Mouse (Mus musculus) left cerebral cortex, adult 11 months (tissue): ENCODE data around the gene Cenpj.

Experiments used
- DNase-seq: peaks from one replicate; pipeline ENCODE4 v3.0.0; 2022; ENCODE audit warnings: low spot score

Cenpj gene

DNA sequence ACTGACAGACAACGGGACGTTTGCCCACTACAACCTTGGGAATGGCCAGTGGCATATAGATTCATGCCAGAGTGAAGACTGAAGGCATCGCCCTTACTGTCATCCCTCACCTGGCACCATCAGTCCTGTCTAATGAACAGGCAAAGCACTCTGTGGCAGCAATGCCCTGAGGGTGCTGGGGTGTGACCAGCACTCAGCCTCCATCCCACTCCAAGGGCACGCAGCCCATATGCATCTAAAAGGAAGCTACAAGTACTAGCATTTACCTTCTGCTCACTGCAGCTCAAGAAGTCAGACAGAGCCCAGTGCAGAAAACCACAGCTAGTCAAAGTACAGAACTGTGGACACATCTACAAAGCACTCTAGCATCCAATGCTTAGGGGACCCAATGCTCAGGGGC lies 29.7 kb downstream of the Cenpj start:
- DNase-seq, result no peak

DNA sequence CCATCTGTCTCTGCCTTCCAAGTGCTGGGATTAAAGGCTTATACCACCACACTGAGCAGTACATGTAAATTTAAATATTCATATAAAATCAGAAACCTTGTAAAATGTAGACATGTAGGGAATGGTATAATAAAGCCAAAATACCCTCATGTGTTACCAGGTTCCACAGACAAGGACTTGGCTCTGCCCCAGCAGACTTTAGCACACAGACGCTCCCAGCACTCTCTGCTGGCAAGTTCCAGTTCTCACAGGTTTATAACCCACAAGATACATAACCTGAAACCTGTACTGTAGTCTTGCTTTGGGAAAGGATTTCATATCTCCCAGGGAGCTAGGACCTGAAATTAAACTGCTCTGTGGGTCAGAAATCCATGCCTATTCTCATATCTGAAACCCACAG lies 30.3 kb downstream of the Cenpj start:
- DNase-seq, result no peak

DNA sequence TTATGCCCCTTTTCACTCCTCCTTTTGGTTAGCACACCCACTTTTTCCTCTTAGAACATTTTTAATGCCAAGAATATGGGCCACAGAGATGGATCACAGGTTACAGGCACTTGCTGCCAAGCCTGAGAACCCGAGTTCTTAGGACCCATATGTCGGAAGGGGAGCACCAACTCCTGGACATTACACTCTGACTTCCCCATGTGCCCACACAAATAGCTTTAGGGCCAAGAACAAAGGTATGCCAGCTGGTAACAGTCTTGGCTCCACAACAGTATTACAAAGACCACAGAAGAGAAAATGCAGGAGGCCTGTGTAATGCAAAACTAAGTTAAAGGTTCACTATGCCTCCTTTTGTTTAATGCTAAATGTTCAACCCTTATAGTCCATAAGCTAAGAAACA lies 44.4 kb downstream of the Cenpj start:
- no peak for DNase-seq

DNA sequence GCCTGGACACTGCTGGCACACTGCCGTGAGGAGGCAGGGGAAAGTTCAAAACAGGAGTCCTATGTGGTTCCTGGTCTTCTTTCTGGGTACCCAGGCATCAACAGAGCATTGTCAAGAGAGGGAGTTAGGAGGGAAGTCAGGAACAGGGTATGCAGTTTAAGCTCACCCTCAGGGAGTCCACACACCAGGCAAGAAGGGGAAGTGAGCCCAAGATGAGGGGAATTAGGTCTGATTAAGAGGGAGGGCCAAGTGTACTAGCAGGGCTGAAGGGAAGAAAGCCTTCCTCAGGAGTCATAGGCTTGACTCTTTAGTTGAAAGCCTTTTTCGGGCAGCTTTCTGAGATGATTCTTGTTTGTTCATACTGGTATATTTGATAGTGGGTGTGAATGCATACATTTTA lies 60.5 kb downstream of the Cenpj start:
- no peak for DNase-seq

DNA sequence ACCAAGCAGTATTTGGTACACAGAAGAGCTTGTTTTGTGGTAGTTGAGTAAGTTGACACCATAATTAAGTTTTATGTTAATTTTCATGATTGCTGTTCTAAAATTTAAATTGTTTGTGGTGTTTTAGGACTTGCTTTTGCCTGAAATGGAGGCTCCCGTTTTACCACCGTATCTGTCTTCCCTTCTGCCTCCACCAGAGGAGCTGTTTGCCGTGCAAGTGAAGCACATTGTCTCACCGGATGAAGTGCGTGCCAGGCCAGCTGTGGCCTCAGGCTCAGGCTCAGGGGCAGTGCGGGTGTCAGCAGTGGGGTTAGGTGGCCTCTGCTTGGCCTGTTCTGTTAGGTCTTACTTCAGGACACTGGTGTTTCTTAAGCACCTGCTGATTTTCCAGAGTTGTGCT lies 63.1 kb downstream of the Cenpj start:
- no peak for DNase-seq

DNA sequence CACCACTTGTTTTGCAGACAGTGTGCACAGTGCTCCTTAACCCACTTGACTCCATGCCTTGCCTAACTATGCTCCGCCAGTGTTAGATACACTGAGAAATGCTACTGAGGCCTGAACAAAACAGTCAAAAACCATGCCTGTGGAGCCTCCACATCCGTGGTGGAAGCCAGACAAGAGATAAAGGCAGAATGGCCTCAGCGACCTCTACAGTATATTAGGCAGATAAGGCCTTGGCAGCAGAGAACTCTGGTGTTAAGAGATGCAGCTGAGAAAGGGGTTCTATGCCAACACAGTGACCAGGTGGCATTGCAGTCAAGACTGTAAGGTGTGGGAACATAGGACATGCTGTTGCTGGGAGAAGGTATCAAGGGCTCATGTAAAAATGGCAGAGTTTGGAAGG lies 68.5 kb downstream of the Cenpj start:
- no peak for DNase-seq

DNA sequence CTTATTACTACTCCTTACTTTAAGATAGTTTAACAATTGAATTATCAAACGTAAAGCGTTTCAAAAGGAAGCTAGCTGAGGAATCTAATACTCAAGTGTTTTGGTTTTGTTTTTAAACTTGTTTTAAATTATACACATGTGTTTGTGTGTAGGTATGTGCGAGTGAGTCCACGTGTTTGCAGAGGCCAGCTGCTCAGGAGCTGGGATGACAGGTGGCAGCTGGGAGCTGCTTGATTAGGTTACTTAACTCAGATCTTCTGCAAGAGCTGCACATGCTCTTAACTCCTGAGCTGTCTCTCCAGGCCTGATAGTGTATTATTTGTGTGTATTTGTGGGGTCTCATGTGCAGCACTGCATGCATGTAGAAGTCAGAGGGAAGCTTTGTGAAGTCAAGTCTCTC lies 72.8 kb downstream of the Cenpj start:
- DNase-seq, result no peak

DNA sequence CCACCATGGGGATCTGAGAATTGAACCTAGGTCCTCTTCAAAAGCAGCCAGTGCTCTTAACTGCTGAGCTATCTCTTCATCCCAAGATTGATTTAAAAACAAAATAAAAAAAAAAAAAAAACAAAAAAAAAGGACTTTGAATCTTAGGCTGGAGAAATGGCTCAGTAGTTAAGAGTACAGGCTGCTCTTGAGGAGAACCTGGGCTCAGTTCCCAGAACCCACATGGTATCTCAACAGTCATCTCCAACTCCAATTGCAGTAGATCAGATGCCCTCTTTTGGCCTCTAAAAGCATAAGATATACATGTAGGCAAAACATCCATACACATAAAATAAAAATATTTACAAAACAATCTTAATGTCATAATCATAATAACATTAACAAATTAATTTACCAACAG lies 85.4 kb downstream of the Cenpj start:
- no peak for DNase-seq
